Mouse (Mus musculus) testis, postnatal 10 days (tissue): ENCODE results near the gene Ccna2.
"Not testable (repeated sequence)": the region's sequence is repeated elsewhere in the genome, so short reads cannot be mapped to it uniquely, and the experiment has no call there.

Source experiments
- DNase-seq: peaks from one replicate; pipeline ENCODE4 v3.0.0; 2021; ENCODE audit warnings: low spot score

Ccna2 gene

DNA sequence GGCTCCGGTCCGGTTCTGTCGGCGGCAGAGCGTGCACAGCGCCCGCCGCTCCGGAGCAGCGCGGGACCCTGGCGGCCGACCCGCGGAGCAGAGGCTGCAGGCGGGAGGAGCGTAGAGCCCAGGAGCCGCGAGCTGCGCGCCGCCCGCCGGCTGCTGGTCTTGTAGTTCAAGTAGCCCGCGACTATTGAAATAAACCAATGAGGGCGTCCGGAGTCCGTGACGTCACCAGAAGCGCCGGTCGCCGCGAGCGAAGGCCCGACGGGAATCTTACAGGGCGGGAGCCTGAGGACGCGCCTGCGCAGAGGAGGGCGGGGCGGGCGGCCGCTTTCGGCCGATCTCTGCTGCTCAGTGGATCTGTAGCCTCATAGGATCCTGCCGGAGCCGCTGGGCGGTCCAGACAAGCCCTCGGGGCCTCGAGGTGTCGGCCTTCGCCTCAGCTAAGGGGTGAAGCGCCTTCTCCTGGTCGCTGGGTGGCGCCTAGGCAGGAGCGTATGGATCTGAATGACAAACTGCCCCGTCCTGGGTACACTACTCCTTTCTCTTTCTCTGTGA lies at the start of gene Ccna2:
TSS of gene Ccna2 (minus strand) at position 324 of the 552 bp plus-strand sequence.
- peak; percentile 98 for DNase-seq

DNA sequence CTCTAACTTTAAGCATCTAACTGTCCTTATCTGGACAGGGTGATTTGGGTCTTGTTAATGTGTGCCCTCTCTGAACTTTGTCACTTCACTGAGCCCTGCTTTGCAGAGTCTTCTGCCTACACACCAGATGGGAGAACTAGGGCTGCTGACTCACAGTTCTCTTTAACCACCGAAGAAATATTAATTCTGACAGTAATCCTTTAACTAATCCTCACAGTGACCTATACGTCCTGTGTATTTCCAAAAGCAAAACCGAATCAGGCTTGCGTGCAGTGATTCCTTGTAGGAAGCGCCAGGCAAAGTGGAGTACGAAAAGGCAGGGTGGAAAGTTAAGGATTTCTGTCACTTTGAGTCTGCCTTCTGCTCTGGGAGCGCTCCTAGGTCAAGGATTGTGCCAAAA lies 46.2 kb upstream of the Ccna2 start:
- DNase-seq = no peak

DNA sequence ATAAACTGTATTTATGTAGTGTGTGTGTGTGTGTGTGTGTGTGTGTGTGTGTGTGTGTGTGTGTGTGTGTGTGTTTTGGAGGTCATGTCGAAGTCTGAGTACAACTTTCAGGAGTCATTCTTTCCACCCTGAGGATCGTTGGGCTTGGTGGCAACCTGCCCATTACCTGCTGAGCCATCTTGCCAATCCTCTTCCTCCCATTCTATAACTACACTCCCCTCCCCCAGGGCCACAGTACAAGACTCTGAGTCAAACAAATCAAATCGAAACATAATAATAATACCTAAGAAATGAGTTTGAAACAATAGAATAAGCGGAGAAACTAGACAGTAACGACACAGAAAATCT lies 41.9 kb upstream of the Ccna2 start:
- DNase-seq = no peak

DNA sequence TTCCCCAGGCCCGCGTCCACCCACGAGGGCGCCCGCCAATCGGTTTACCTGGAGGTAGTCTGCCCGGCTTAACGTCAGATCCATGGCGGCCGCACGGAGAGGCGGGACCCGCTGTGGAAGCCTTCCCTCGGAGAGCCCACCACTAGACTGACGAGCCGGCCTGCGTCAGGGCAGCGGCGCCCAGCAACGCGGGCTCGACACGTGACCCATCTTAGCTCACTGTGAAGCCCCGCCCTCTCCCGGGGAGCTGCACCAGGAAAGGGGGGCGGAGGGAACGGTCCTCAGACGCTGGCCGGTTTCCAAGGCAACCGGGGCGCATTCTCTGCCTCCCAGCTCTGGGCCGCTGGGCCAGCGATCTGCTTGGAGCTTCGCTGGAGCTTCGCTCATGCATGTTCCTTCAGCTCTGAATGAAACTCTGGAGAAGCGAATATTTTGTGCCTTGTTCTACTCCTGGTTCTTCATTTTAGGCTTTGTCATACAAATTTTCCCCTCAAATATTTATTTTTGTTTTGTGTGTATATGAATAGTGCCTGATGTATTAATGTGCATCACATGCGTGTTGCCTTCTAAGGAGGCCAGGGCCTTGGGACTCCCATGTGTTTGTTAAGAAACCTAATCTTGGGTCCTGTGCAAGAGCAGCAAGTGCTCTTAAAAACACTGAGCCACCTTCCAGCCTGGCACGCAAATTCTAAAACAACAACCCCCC lies 41.4 kb upstream of the Ccna2 start, which contains the start of gene Bbs7:
TSS of gene Bbs7 (minus strand) at position 276 of the 706 bp plus-strand sequence.
- DNase-seq = peak; percentile 97

DNA sequence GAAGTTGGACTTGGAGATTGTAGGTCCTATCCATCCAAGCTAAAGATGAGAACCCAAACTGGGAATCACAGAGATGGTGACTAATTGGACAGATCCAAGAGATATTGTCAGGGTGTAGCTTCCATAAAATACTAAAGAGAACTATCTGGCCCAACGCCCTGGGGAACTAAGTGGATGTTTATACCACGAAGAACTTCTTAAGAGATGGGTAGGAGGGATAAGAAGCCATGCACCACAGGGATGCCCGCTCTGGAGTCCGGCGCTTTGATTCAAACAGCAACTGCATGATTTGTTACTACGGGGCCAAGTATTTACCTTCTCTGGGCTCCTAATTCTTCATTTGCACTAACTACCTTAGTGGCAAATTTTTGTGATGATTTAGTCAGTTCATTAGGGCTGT lies 40.7 kb upstream of the Ccna2 start:
- DNase-seq = no peak

DNA sequence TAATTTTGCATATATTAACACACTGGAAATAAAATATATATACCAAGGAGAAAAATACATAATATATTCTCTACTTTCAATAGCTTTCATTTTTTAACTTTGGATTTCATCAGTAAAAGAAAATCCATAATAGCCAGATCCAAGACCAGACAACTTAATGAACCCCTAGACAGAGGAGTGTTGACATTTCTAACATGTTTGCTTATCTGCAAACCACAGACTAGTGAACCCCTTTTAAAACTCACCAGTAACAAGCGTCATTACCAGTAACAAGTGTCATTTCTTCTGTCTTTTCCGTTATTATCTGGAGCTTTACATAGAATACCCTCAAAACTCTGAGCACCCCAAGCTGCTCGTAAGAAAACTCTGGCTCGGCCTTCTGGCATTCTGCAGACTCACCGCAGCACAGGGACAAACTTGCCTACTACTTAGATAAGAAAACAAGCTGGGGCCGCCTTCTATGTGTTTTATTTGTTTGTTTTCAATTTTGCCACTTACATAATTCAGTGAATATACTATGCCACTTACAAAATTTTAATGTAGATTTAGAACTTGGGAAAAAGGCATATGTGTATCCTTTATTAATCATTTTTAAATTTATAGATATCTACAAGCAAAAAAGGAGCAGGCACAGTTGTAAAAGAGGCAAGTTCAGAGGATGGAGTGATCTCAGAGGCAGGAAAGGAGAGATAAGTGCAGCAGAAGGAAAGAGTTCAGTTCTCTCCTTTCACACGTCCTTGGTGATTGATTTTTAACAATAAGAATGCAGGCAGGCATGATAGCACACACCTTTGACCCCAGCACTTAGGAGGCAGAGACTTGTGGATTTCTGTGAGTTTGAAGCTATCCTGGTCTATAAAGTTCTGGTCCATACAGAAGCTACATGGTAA lies 34.2 kb upstream of the Ccna2 start:
- DNase-seq = no peak

DNA sequence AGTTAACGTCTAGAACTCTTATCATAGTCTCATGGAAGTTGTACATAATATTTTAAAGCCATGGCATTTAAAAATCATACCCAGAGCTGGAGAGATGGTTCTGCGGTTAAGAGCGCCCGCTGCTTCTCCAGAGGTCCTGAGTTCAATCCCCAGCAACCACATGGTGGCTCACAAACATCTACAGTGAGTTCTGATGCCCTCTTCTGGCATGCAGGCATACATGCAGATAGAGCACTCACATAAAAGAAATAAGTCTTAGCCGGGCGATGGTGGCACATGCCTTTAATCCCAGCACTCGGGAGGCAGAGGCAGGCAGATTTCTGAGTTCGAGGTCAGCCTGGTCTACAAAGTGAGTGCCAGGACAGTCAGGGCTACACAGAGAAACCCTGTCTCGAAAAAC lies 27.8 kb upstream of the Ccna2 start:
- DNase-seq = not testable (repeated sequence)

DNA sequence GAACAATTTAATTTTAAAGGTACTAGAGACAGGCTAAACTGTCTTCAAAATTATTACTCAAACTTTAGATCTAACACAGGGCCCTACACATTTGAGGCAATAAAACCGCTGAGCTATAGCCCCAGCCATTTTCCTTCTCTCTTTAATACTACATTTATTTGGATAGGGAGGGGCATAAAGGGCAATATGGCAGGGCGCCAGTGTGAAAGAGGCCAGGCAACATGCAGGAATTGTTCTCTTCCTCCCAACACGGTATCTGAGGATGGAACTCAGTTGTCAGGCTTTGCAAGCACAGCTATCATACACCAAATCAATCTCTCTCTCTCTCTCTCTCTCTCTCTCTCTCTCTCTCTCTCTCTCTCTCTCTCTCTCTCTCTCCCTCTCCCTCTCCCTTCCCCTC lies 26.9 kb upstream of the Ccna2 start:
- DNase-seq = no peak

DNA sequence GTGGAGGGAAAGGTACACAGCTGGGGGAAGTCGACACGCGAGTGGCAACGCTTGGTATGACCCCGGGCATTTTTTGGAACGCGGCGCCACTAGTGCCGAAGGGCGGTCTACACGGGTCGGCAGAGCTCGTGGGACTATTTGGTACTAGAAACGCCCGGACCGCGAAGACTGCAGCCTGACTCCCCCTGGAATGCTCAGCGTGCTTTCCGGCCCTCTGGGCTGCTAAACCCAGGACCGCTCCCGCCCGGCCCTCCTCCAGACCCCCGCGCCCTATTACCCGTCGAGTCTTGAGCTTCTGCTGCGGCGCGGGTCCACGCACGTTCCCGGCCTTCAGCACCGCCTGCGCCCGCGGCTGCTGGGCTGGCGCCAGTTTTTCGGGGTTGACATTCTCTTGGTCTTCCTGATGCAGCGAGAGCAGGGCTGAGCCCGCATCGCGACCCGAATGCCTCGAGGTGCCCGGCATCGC lies 556 bp downstream of the Ccna2 start:
- DNase-seq = peak; percentile 74

DNA sequence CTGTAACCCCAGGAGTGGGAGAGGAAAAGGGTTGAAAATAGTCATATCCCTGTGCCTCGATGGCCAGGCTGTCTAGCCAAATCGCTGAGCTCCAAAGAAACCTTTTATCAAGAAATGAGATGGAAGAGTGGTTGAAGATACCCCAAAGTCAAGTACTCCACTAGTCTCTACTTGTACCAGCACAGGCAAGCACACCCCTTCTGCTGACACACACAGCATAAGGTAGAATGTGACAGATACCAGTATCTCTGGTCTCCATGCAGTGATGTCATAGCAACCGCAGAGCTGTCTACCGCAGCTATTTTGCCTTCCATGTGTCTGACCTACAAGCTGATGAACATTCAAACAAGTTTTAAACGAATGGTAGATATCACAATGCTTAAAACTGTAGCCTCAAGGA lies 2.1 kb downstream of the Ccna2 start:
- DNase-seq = no peak

DNA sequence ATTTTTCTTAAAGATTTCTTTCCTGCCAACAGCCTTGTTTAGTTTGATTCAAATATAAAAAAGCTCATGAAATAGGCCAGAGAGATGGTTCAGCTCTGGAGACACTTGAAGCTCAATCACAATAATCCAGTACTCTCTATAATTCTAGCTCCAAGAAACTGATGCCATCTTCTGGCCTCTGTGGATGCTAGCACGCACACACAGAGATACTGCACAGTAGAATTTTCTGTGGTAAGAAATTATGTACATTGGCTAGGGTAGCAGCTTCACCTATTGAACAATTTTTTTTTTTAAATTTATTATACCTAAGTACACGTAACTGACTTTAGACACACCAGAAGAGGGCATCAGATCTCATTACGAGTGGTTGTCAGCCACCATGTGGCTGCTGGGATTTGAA lies 8.3 kb downstream of the Ccna2 start:
- DNase-seq = no peak

DNA sequence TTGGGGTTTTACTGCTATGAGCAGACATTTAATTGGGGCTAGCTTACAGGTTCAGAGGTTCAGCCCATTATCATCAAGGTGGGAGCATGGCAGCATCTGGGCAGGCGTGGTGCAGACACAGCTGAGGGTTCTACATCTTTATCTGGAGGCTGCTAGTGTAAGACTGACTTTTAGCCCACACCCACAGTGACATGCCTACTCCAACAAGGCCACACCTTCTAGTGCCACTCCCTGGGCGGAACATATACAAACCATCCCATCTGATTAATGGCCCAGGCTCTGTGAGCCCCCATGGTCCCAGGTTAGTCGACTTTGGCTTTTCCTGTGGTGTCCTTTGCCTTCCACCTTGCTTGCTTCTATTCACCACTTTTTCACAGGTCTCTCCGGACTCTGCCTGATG lies 12.3 kb downstream of the Ccna2 start:
- DNase-seq = no peak

DNA sequence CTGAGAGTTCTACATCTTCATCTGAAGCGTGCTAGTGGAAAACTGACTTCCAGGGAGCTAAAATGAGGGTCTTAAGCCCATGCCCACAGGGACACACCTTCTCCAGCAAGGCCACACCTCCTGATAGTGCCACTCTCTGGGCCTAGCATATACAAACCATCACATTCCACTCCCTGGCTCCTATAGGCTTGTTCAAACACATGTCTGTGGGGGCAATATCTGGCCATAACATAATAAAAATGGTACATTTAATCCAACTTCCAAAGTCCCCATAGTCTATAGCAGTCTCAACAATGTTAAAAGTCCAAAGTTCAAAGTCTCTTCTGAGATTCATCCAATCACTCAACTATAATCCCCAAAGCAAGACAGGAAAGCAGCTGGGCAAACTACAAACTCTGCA lies 14.3 kb downstream of the Ccna2 start:
- DNase-seq = no peak

DNA sequence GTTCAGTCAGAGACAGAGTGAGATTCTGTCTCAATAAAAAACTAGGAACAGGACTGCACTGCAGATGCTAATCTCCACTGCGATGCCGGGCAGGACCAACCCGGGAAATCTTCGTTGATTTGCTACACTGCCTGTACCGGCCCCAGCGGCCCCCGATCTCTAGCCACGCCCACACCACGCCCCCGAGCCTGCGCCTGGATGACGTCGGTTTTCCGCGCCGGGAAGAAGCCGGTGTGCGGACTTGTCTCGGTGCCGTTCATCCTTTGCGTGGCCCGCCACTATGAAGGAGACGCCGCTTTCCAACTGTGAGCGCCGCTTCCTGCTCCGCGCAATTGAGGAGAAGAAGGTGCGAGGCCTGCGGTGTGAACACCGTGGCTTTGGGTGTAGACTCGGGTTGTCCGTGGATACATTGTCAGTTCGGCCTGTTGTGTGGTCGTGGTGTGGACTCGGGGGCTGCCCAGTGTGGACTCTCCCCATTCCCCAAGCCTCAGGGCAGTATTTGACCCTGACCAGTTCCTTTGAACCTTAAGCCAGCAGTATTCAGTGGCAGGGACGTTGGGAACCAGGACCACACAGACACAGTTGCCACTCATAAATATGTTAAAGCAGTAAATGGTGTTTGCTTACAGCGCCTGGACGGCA lies 19.4 kb downstream of the Ccna2 start, which contains the start of gene Exosc9:
TSS of gene Exosc9 (plus strand) at position 201 of the 642 bp plus-strand sequence.
- peak; percentile 99 for DNase-seq

DNA sequence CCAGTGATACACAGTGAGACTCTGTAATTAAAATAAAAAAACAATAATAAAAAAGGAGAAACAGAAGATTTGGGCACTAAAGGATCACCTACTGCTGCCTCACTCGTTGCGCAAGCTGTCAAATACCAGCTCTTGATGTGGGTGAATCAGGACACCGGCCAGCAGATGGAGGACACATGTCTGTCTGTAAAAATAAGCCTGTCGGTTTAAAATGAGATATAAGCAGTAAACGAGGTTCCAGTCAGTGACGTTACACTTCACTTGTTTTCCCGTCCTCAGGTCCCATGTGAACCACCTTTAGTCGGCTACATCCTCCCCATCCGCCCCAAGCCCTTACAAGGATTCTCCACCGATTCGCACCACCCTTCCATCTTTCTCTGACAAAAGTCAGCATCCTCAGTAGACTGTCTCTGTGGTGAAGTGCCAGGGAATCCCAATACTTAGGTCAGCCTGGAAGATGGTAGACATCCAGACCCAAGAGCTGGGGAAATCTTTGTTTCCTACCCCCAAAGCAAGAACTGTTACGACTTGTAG lies 20.0 kb downstream of the Ccna2 start:
- no peak for DNase-seq

DNA sequence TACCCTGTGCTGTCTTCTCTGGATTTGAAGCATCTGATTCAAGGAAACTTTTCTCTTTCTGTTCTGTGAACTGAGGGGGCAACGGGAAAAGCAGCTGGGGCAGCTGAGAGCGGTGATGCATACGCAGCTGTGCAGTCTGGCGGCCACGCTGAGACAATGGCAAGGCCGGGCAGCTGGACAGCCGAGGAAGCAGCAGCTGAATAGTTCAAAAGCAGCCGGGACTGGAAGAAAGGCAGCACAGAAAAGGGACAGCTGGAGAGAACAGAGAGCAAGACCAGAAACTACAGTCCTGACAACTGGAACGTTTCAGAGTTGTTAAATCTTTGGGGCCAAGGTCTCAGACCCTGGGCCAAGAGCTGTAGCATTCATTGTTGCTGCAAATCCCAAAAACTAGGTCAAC lies 20.6 kb downstream of the Ccna2 start:
- peak; percentile 52 for DNase-seq

DNA sequence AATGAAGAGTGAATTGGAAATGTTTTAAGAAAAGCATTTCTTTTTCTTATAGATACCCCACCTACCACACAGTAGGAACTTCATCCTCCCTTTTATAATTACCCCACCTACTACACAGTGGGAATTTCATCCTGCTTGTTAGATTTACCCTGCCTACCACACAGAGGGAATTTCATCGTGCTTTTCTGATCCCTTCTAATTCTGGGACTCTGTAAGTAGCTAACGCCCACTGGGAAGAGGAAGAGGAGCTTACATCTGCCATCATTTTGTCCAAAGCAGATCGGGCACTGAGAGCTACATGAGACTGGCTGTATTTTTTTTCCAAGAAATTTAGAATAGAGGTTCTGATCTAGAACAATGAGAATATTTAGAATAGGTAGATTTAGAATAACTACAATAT lies 27.0 kb downstream of the Ccna2 start:
- no peak for DNase-seq

DNA sequence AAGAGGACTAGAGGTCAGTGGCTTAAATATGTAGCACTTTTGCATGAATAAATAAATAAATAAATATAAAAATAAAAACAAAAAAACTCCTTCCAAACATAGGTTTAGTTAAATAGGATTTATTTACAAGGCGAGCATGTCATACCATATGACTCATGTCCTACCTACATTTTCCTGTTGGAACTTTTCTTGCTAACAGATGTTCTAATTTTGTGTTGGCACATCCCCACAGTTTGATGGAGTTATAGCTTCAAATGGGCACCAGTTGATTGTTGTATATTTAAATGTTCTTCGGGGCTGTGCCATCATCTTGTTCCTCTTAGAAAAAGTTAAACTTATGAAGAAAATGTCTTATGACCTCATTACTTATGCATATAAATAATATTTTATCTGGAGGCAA lies 30.6 kb downstream of the Ccna2 start:
- no peak for DNase-seq

DNA sequence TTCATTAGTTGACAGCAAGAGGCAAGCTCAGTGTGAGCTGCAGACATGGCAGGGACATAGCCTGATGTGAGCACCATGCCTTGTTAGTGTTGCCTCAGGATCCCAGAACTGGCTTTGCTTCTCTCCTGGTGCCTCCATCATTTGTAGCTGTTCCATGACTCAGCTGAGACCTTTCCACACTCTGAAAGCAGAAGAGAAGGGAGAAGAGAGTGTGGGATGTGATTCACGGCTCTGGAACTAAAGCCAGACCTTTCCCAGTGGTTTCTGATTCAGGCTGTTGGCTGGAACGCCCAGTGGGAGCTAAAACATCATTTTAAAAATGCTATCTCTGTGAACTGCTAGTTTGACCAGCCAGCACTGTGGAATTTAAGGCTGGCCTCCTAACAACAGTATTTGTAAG lies 31.2 kb downstream of the Ccna2 start:
- no peak for DNase-seq

DNA sequence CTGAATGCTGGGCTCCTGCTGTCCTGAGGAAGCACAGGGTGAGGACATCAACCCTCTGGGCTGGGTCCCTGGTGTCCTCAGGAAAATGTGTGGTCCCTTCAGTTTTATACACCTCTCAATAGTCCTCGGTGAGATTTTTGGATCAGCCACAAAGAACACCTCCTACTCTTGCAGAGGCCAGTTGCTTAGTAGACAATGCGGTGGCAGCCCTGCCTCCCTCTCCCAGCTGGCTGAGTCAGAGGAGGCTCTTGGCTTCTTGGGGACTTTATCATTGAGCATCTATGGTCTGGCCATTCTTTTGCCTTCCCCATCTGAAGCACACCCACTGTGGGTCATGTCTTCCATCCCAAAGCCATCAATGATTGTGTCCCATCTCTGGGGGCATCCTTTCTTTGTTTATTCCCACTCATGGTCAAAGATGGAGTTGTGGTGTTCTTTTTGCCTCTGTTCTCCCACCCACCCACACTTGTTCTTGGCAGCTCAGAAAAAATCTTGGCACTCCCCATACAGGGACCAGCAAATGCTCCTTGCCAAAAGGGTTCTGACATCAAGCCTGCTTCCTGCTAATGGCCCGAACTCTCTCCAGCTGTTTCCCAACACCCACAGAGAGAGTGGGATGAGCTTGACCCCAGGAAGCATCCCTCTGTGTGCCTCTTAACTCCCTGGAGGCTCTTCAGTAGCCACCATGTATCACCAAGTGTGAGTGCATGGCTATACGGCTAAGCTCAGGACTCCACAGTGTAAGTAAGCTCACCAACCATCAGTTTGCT lies 34.1 kb downstream of the Ccna2 start:
- DNase-seq = no peak

DNA sequence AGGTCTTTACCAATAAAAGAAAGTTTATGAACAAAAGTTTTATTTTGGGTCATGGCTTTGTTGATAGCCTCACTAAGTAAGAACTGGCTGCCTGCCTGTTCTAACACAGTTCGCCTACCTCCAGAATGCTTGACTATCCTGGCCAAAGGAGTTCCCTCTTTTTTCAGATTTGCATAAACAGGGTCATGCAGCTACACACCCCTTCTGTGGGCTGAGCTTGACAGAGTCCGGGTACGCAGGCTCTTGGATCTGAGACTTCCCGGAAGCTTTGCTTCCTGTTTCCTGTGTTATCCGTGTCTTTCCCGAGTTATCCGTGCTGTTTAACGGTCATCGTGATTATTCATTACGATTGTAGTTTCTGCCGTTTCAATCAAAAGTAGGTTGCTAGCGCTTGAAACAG lies 35.9 kb downstream of the Ccna2 start:
- DNase-seq = no peak
